Mouse (Mus musculus) MEL (cell line): ENCODE results near the gene Lypd1. TPM values are rescaled to one million over a fixed set of nuclear protein-coding genes. Genes with fewer than 3 reads are reported as not detected.

Experiments
- DNase-seq: peaks from one replicate; pipeline ENCODE4 v3.0.0; 2011; ENCODE audit warnings: low read depth, low spot score
- H3K27ac ChIP-seq: 2 replicates; pipeline ENCODE4 v1.5.1; 2012; ENCODE audit warnings: low read depth, mild to moderate bottlenecking, control low read depth, low read length, moderate library complexity; ENCODE audit not compliant: control insufficient read depth
- H3K27me3 ChIP-seq, 2 experiments: fragments of 150-350 bp in 1 of 2; sonication (generic) in 1 of 2; 2 replicates each; pipeline ENCODE4 v1.6.1; 2012; ENCODE audit warnings: low read length in 2 of 2, mild to moderate bottlenecking in 2 of 2, improper control_type of control experiment in 1 of 2, moderate library complexity in 1 of 2; ENCODE audit not compliant: insufficient read depth in 2 of 2, control insufficient read depth in 1 of 2
- H3K36me3 ChIP-seq, 2 experiments: 2 replicates each; pipeline ENCODE4 v1.6.1; 2012 to 2014; ENCODE audit warnings: low read length in 2 of 2, improper control_type of control experiment in 1 of 2, inconsistent platforms in 1 of 2, mild to moderate bottlenecking in 1 of 2; ENCODE audit not compliant: insufficient read depth in 2 of 2, control insufficient read depth in 1 of 2
- H3K4me1 ChIP-seq, 2 experiments: fragments of 150-350 bp in 1 of 2; sonication (generic) in 1 of 2; 2 replicates each; pipeline ENCODE4 v1.6.1; 2012; ENCODE audit warnings: low read length in 2 of 2, improper control_type of control experiment in 1 of 2, mild to moderate bottlenecking in 1 of 2; ENCODE audit not compliant: insufficient read depth in 2 of 2, control insufficient read depth in 1 of 2
- H3K4me3 ChIP-seq, 2 experiments: fragments of 150-350 bp in 1 of 2; sonication (generic) in 1 of 2; 2 replicates each; pipeline ENCODE4 v1.5.1; 2012; ENCODE audit warnings: low read depth in 2 of 2, low read length in 2 of 2, mild to moderate bottlenecking in 2 of 2, moderate library complexity in 2 of 2, control low read depth in 1 of 2, improper control_type of control experiment in 1 of 2; ENCODE audit not compliant: control insufficient read depth in 1 of 2, insufficient read depth in 1 of 2
- H3K79me2 ChIP-seq: 2 replicates; pipeline ENCODE4 v1.6.1; 2012; ENCODE audit warnings: mild to moderate bottlenecking, low read length, moderate library complexity; ENCODE audit not compliant: control insufficient read depth, poor library complexity, insufficient read depth
- H3K9ac ChIP-seq: 2 replicates; pipeline ENCODE4 v1.6.1; 2012; ENCODE audit warnings: low read depth, mild to moderate bottlenecking, control low read depth, low read length, moderate library complexity; ENCODE audit not compliant: control insufficient read depth, poor library complexity, severe bottlenecking
- H3K9me3 ChIP-seq: fragments of 150-350 bp; sonication (generic); replicated peaks from 2 replicates; pipeline ENCODE4 v1.6.1; 2012; ENCODE audit warnings: mild to moderate bottlenecking, low read length, improper control_type of control experiment, moderate library complexity; ENCODE audit not compliant: insufficient read depth
- BHLHE40 ChIP-seq: IDR thresholded peaks from 2 replicates; pipeline ENCODE4 v1.6.1; 2012; ENCODE audit warnings: low read depth, mild to moderate bottlenecking, inconsistent platforms, low read length, improper control_type of control experiment, borderline replicate concordance
- ELF1 ChIP-seq: IDR thresholded peaks from 2 replicates; pipeline ENCODE4 v1.6.1; 2014; ENCODE audit warnings: low read depth, mild to moderate bottlenecking, inconsistent platforms, low read length, improper control_type of control experiment, moderate library complexity
- GABPA ChIP-seq: IDR thresholded peaks from 2 replicates; pipeline ENCODE4 v1.6.1; 2012; ENCODE audit warnings: low read depth, mild to moderate bottlenecking, inconsistent platforms, low read length, improper control_type of control experiment, moderate library complexity
- HCFC1 ChIP-seq: IDR thresholded peaks from 2 replicates; pipeline ENCODE4 v1.6.1; 2012; ENCODE audit warnings: low read depth, mild to moderate bottlenecking, inconsistent platforms, low read length, improper control_type of control experiment, moderate library complexity
- KAT2A ChIP-seq: conservative IDR thresholded peaks from 2 replicates; pipeline ENCODE4 v1.6.1; 2012; ENCODE audit warnings: low read depth, low read length, improper control_type of control experiment, inconsistent platforms
- MAFK ChIP-seq: IDR thresholded peaks from 2 replicates; pipeline ENCODE4 v1.6.1; 2011; ENCODE audit warnings: low read depth, mild to moderate bottlenecking, low read length, improper control_type of control experiment, borderline replicate concordance
- MAX ChIP-seq: IDR thresholded peaks from 2 replicates; pipeline ENCODE4 v1.6.1; 2011; ENCODE audit warnings: low read length, improper control_type of control experiment
- MEF2A ChIP-seq: IDR thresholded peaks from 2 replicates; pipeline ENCODE4 v1.6.1; 2014; ENCODE audit warnings: low read depth, mild to moderate bottlenecking, inconsistent platforms, low read length, improper control_type of control experiment; ENCODE audit not compliant: poor library complexity, insufficient replicate concordance, severe bottlenecking; ENCODE audit errors: extremely low read depth
- MYB ChIP-seq: IDR thresholded peaks from 2 replicates; pipeline ENCODE4 v1.6.1; 2011; ENCODE audit warnings: mild to moderate bottlenecking, low read depth, low read length, improper control_type of control experiment
- NELFE ChIP-seq: IDR thresholded peaks from 2 replicates; pipeline ENCODE4 v1.6.1; 2011; ENCODE audit warnings: low read depth, low read length, improper control_type of control experiment
- NRF1 ChIP-seq: IDR thresholded peaks from 2 replicates; pipeline ENCODE4 v1.6.1; 2014; ENCODE audit warnings: low read depth, mild to moderate bottlenecking, inconsistent platforms, low read length, improper control_type of control experiment, moderate library complexity; ENCODE audit not compliant: poor library complexity, insufficient read depth, severe bottlenecking
- RAD21 ChIP-seq: IDR thresholded peaks from 2 replicates; pipeline ENCODE4 v1.6.1; 2011; ENCODE audit warnings: mild to moderate bottlenecking, low read depth, low read length, improper control_type of control experiment
- SIN3A ChIP-seq: IDR thresholded peaks from 2 replicates; pipeline ENCODE4 v1.6.1; 2012; ENCODE audit warnings: low read length, improper control_type of control experiment, inconsistent platforms
- SMC3 ChIP-seq: IDR thresholded peaks from 2 replicates; pipeline ENCODE4 v1.6.1; 2011; ENCODE audit warnings: low read depth, low read length, improper control_type of control experiment
- TBP ChIP-seq: IDR thresholded peaks from 2 replicates; pipeline ENCODE4 v1.8.0; 2011; ENCODE audit warnings: low read depth, low read length, improper control_type of control experiment
- TCF12 ChIP-seq: IDR thresholded peaks from 2 replicates; pipeline ENCODE4 v1.6.1; 2014; ENCODE audit warnings: low read depth, mild to moderate bottlenecking, inconsistent platforms, low read length, improper control_type of control experiment, moderate library complexity
- USF1 ChIP-seq: IDR thresholded peaks from 2 replicates; pipeline ENCODE4 v1.6.1; 2014; ENCODE audit warnings: low read depth, mild to moderate bottlenecking, inconsistent platforms, low read length, improper control_type of control experiment, moderate library complexity
- ZC3H11A ChIP-seq: IDR thresholded peaks from 2 replicates; pipeline ENCODE4 v1.6.1; 2012; ENCODE audit warnings: low read depth, mild to moderate bottlenecking, inconsistent platforms, low read length, improper control_type of control experiment
- ZKSCAN1 ChIP-seq: IDR thresholded peaks from 2 replicates; pipeline ENCODE4 v1.6.1; 2012; ENCODE audit warnings: low read depth, mild to moderate bottlenecking, inconsistent platforms, low read length, improper control_type of control experiment, moderate library complexity
- ZMIZ1 ChIP-seq: IDR thresholded peaks from 2 replicates; pipeline ENCODE4 v1.6.1; 2012; ENCODE audit warnings: low read depth, mild to moderate bottlenecking, inconsistent platforms, low read length, improper control_type of control experiment, moderate library complexity
- ZNF384 ChIP-seq: IDR thresholded peaks from 2 replicates; pipeline ENCODE4 v1.6.1; 2012; ENCODE audit warnings: low read depth, mild to moderate bottlenecking, inconsistent platforms, low read length, improper control_type of control experiment
- polyA plus RNA-seq, 2 experiments: library from polyadenylated mRNA; stranded (reverse) in 1 of 2; unstranded in 1 of 2; fragments of >175 nt in 1 of 2; fragments of >200 nt in 1 of 2; gene quantifications; 2 replicates each; pipeline versions ENCODE4 v1.2.1 to v1.2.4; 2012; ENCODE audit warnings: low replicate concordance in 2 of 2, low read depth in 1 of 2; ENCODE audit not compliant: insufficient read length in 2 of 2, insufficient read depth in 1 of 2, missing spikeins in 1 of 2
- total RNA-seq: library from RNA; depleted of rRNA; stranded (reverse); fragments of 300-350 nt; gene quantifications from 2 replicates; pipeline ENCODE4 v1.2.3, GENCODE M21; 2012

Lypd1 gene
- total and polyA plus RNA-seq, 3 experiments: 0.04 TPM; not detected in 2

GRCm38 (mm10) chr1:125858631-125859030 is 54.3 kb downstream of the Lypd1 start:
- H3K27ac ChIP-seq: no peak overlapping the region
- H3K4me1 ChIP-seq: no peaks in the 10 kb centered on the region
- H3K9ac ChIP-seq: no peak overlapping the region
- DNase-seq: no peak
- H3K27me3 ChIP-seq: no peaks in the 10 kb centered on the region
- H3K9me3 ChIP-seq: no peaks in the 10 kb centered on the region
- no peak for TF ChIP-seq MEF2A
- no peak for TF ChIP-seq TBP
- TF ChIP-seq BHLHE40: no peak
- no peak for TF ChIP-seq SIN3A
- H3K36me3 ChIP-seq: no peaks in the 10 kb centered on the region
- H3K4me3 ChIP-seq: no peak overlapping the region
- no peaks in the 10 kb centered on the region for H3K79me2 ChIP-seq

GRCm38 (mm10) chr1:125854646-125855045 is 58.3 kb downstream of the Lypd1 start:
- H3K4me1 ChIP-seq: no peaks in the 10 kb centered on the region
- no peaks in the 10 kb centered on the region for H3K79me2 ChIP-seq
- H3K36me3 ChIP-seq: no peaks in the 10 kb centered on the region
- H3K27me3 ChIP-seq: no peaks in the 10 kb centered on the region
- DNase-seq: no peak
- H3K4me3 ChIP-seq: no peak overlapping the region
- TF ChIP-seq NELFE (no peak), TCF12 (no peak), SMC3 (no peak), USF1 (no peak), MAFK (no peak), ZMIZ1 (no peak), MYB (no peak), MEF2A (no peak), ZC3H11A (no peak), BHLHE40 (no peak), MAX (no peak), ZKSCAN1 (no peak), ELF1 (no peak), HCFC1 (no peak), NRF1 (no peak), RAD21 (no peak), GABPA (no peak), ZNF384 (no peak), KAT2A (no peak)
- no peak overlapping the region for H3K27ac ChIP-seq
- H3K9me3 ChIP-seq: no peaks in the 10 kb centered on the region
- H3K9ac ChIP-seq: no peak overlapping the region
